Mouse (Mus musculus) C2C12 (cell line): ENCODE measurements around the gene Brpf3. TPM values are rescaled to one million over a fixed set of nuclear protein-coding genes. Genes with fewer than 3 reads are reported as not detected.

Source experiments
- H3K27me3 ChIP-seq: one replicate; pipeline ENCODE4 v1.6.1; 2011; ENCODE audit not compliant: control insufficient read depth, insufficient read depth, insufficient read length
- H3K36me3 ChIP-seq: one replicate; pipeline ENCODE4 v1.6.1; 2011; ENCODE audit not compliant: control insufficient read depth, insufficient read depth
- H3K4me3 ChIP-seq: one replicate; pipeline ENCODE4 v1.5.1; 2011; ENCODE audit warnings: mild to moderate bottlenecking, control low read depth; ENCODE audit not compliant: poor library complexity, insufficient read depth, severe bottlenecking
- H3K79me2 ChIP-seq: one replicate; pipeline ENCODE4 v1.6.1; 2011; ENCODE audit not compliant: control insufficient read depth, insufficient read depth
- H3K79me3 ChIP-seq: one replicate; pipeline ENCODE4 v1.6.1; 2011; ENCODE audit warnings: low read depth, control low read depth
- H3ac ChIP-seq: one replicate; pipeline ENCODE3; 2011; ENCODE audit warnings: low read depth; ENCODE audit not compliant: control insufficient read depth, insufficient read length
- CEBPB ChIP-seq: IDR thresholded peaks from one replicate; pipeline ENCODE4 v1.6.1; 2011; ENCODE audit warnings: low read depth, mild to moderate bottlenecking, control low read depth, moderate library complexity
- CTCF ChIP-seq: IDR thresholded peaks from one replicate; pipeline ENCODE4 v1.5.1; 2011; ENCODE audit not compliant: control insufficient read depth, insufficient read depth, insufficient read length
- FOSL1 ChIP-seq: IDR thresholded peaks from one replicate; pipeline ENCODE4 v1.8.0; 2011; ENCODE audit warnings: mild to moderate bottlenecking, low read length; ENCODE audit not compliant: poor library complexity, insufficient read depth, severe bottlenecking
- MAX ChIP-seq: IDR thresholded peaks from one replicate; pipeline ENCODE4 v1.6.1; 2011; ENCODE audit warnings: mild to moderate bottlenecking, control low read depth
- MYOD1 ChIP-seq: IDR thresholded peaks from one replicate; pipeline ENCODE4 v1.6.1; 2011; ENCODE audit warnings: low read depth; ENCODE audit not compliant: control insufficient read depth, insufficient read length
- MYOG ChIP-seq: IDR thresholded peaks from one replicate; pipeline ENCODE4 v1.6.1; 2011; ENCODE audit not compliant: control insufficient read depth, insufficient read length; ENCODE audit errors: extremely low read depth
- USF1 ChIP-seq: IDR thresholded peaks from one replicate; pipeline ENCODE4 v1.6.1; 2011; ENCODE audit warnings: low read depth, mild to moderate bottlenecking, control low read depth, moderate library complexity
- polyA plus RNA-seq: library from polyadenylated mRNA; unstranded; fragments of >200 nt; fragmentation: generic; extraction: Trizol; gene quantifications from one replicate; pipeline ENCODE4 v1.2.1, GENCODE M21; 2012; ENCODE audit warnings: missing spikeins

Brpf3 gene
- polyA plus RNA-seq, 1 experiment, result 10.8 TPM

GRCm38 (mm10) chr17:28802006-28802481 is 1.2 kb downstream of the Brpf3 start:
- Histone ChIP-seq H3K79me2 (peaks cover 39% of the 10 kb centered on the region), H3K79me3 (peaks cover 15% of the 10 kb centered on the region), H3ac (peak overlapping the region; percentile 74), H3K4me3 (peak overlapping the region; percentile 68), H3K36me3 (peaks cover 12% of the 10 kb centered on the region), H3K27me3 (no peaks in the 10 kb centered on the region)
- no peak for TF ChIP-seq FOSL1
- TF ChIP-seq USF1, result no peak
- TF ChIP-seq MYOG, result no peak
- no peak for TF ChIP-seq MAX
- no peak for TF ChIP-seq MYOD1
- no peak for TF ChIP-seq CTCF
- TF ChIP-seq CEBPB, result no peak

- H3ac ChIP-seq, result no peak overlapping the region
- H3K27me3 ChIP-seq, result no peaks in the 10 kb centered on the region
- H3K36me3 ChIP-seq, result peaks cover 15% of the 10 kb centered on the region
- H3K79me2 ChIP-seq, result peaks cover 39% of the 10 kb centered on the region
- H3K79me3 ChIP-seq, result peaks cover 15% of the 10 kb centered on the region
- TF ChIP-seq USF1 (no peak), FOSL1 (no peak), CEBPB (no peak), CTCF (no peak), MYOD1 (no peak), MAX (no peak), MYOG (no peak)
- H3K4me3 ChIP-seq, result no peak overlapping the region
Measured at GRCm38 (mm10) chr17:28803316-28803715, 2.4 kb downstream of the Brpf3 start.

GRCm38 (mm10) chr17:28804973-28805372 is 4.1 kb downstream of the Brpf3 start:
- Histone ChIP-seq H3K79me3 (peaks cover 15% of the 10 kb centered on the region), H3K79me2 (peaks cover 39% of the 10 kb centered on the region), H3K27me3 (no peaks in the 10 kb centered on the region), H3K4me3 (no peak overlapping the region), H3ac (no peak overlapping the region), H3K36me3 (peaks cover 15% of the 10 kb centered on the region)
- TF ChIP-seq MAX (no peak), USF1 (no peak), CTCF (no peak), MYOD1 (no peak), MYOG (no peak), FOSL1 (no peak), CEBPB (no peak)

- Histone ChIP-seq H3K36me3 (peaks cover 15% of the 10 kb centered on the region), H3K79me3 (peaks cover 14% of the 10 kb centered on the region), H3K27me3 (no peaks in the 10 kb centered on the region), H3K4me3 (no peak overlapping the region), H3K79me2 (peaks cover 36% of the 10 kb centered on the region), H3ac (no peak overlapping the region)
- TF ChIP-seq CEBPB (no peak), MYOD1 (no peak), MYOG (no peak), MAX (no peak)
Measured at GRCm38 (mm10) chr17:28806770-28807169, 5.9 kb downstream of the Brpf3 start.

- H3K79me2 ChIP-seq, result peaks cover 19% of the 10 kb centered on the region
- H3ac ChIP-seq, result no peak overlapping the region
- H3K27me3 ChIP-seq, result no peaks in the 10 kb centered on the region
- peaks cover 15% of the 10 kb centered on the region for H3K36me3 ChIP-seq
- no peaks in the 10 kb centered on the region for H3K79me3 ChIP-seq
- no peak overlapping the region for H3K4me3 ChIP-seq
- TF ChIP-seq MAX (no peak), FOSL1 (no peak), MYOD1 (no peak), CTCF (no peak), CEBPB (no peak), USF1 (no peak), MYOG (no peak)
Measured at GRCm38 (mm10) chr17:28808714-28809113, 7.8 kb downstream of the Brpf3 start.

- Histone ChIP-seq H3K79me3 (no peaks in the 10 kb centered on the region), H3K79me2 (peaks cover 19% of the 10 kb centered on the region), H3K4me3 (no peak overlapping the region), H3K36me3 (peaks cover 15% of the 10 kb centered on the region), H3ac (no peak overlapping the region), H3K27me3 (no peaks in the 10 kb centered on the region)
- TF ChIP-seq USF1 (no peak), MAX (no peak), CEBPB (no peak), CTCF (no peak), MYOD1 (no peak), MYOG (no peak), FOSL1 (no peak)
Measured at GRCm38 (mm10) chr17:28809175-28809831, 8.4 kb downstream of the Brpf3 start.
